Mouse (Mus musculus): ENCODE data around the gene Sec11a. TPM values are rescaled to one million over a fixed set of nuclear protein-coding genes. Genes with fewer than 3 reads are reported as not detected.

The Sec11a gene
- polyA plus RNA-seq, 1 experiment from 2014 or later: 82.0 TPM

GRCm38 (mm10) chr7:80860227-80860626 is 87.4 kb downstream of the Sec11a start:
- DNase-seq: peak; percentile 66
- Histone ChIP-seq H3K27me3 (ENCODE audit: insufficient read depth, low read length) (no peaks in the 10 kb centered on the region), H3K27ac (ENCODE audit: low read depth) (no peak overlapping the region), H3K4me1 (ENCODE audit: insufficient read depth) (peaks cover 19% of the 10 kb centered on the region), H3K9me3 (ENCODE audit: low read length) (no peaks in the 10 kb centered on the region), H3K4me2 (ENCODE audit: low read depth, low read length) (peak overlapping the region; percentile 78), H3K9ac (replicated peaks) (0 out of 2 replicates have a peak overlapping the region, but pooled peaks have one; percentile 77), H3K4me3 (ENCODE audit: low read depth, low read length) (peak overlapping the region; percentile 81), H3K36me3 (replicated peaks; ENCODE audit: insufficient read depth, low read length) (no peaks in the 10 kb centered on the region)
- under 1% methylated on average over 13 of the region's 13 CpGs for WGBS (ENCODE audit: insufficient replicate concordance)
- TF ChIP-seq EP300 (IDR thresholded peaks at IDR 0.05; ENCODE audit: low read depth): no peak
- TF ChIP-seq CTCF (IDR thresholded peaks at IDR 0.05; ENCODE audit: low read depth): no peak
- peak; percentile 10; the same call in 1 of the 2 replicates for ATAC-seq

DNA sequence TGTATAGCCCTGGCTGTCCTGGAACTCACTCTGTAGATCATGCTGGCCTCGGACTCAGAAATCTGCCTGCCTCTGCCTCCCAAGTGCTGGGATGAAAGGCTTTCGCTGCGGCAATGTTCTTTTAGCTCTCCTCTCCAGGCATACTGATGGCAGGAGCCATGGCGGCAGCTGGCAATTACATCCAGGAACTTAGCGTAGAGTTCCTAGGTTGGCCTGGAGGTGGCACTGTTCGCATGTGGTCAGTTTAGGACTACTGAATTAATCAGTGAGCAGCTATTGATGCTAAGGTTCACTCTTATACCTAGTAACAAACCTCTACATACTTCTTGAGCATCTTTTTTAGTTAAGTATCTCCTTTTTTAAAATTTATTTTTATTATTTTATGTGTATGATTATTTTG is 90.4 kb downstream of the Sec11a start:
- WGBS (ENCODE audit: insufficient replicate concordance): 13% methylated on average over 6 of the region's 6 CpGs
- no peaks in the 10 kb centered on the region for H3K36me3 ChIP-seq (replicated peaks; ENCODE audit: insufficient read depth, low read length)
- no peaks in the 10 kb centered on the region for H3K9me3 ChIP-seq (ENCODE audit: low read length)
- TF ChIP-seq CTCF (IDR thresholded peaks at IDR 0.05; ENCODE audit: low read depth) (peak; percentile 92), EP300 (IDR thresholded peaks at IDR 0.05; ENCODE audit: low read depth) (no peak)
- H3K27me3 ChIP-seq (ENCODE audit: insufficient read depth, low read length): no peaks in the 10 kb centered on the region
- H3K27ac ChIP-seq (ENCODE audit: low read depth): no peak overlapping the region
- no peak overlapping the region for H3K4me3 ChIP-seq (ENCODE audit: low read depth, low read length)
- no peak overlapping the region for H3K4me2 ChIP-seq (ENCODE audit: low read depth, low read length)
- ATAC-seq (no peak), DNase-seq (peak; percentile 81)
- no peak overlapping the region for H3K9ac ChIP-seq (replicated peaks)
- peaks cover 10% of the 10 kb centered on the region for H3K4me1 ChIP-seq (ENCODE audit: insufficient read depth)

GRCm38 (mm10) chr7:80855316-80855715 is 92.3 kb downstream of the Sec11a start:
- ATAC-seq: no peak
- Histone ChIP-seq H3K4me3 (ENCODE audit: low read depth, low read length) (no peak overlapping the region), H3K9me3 (ENCODE audit: low read length) (no peaks in the 10 kb centered on the region), H3K9ac (replicated peaks) (no peak overlapping the region), H3K4me1 (ENCODE audit: insufficient read depth) (peaks cover 3% of the 10 kb centered on the region; the same call in 1 of the 2 replicates), H3K27ac (ENCODE audit: low read depth) (no peak overlapping the region), H3K4me2 (ENCODE audit: low read depth, low read length) (no peak overlapping the region), H3K27me3 (ENCODE audit: insufficient read depth, low read length) (no peaks in the 10 kb centered on the region), H3K36me3 (replicated peaks; ENCODE audit: insufficient read depth, low read length) (no peaks in the 10 kb centered on the region)
- no peak for DNase-seq
- TF ChIP-seq EP300 (IDR thresholded peaks at IDR 0.05; ENCODE audit: low read depth) (no peak), CTCF (IDR thresholded peaks at IDR 0.05; ENCODE audit: low read depth) (no peak)

Other genes with a start within 250 kb of the Sec11a start
- 10.8 and 13.6 TPM in 2 replicates for gene Iqgap1, start 121.8 kb downstream of the Sec11a start, polyA plus RNA-seq (2015; fragmentation: Nextera tagmentation; extraction: Ambion mirVana)
- gene Zscan2, start 86.9 kb downstream of the Sec11a start, polyA plus RNA-seq (2015; fragmentation: Nextera tagmentation; extraction: Ambion mirVana): 0.43 and 0.47 TPM in 2 replicates
- 10.1 and 13.6 TPM in 2 replicates for gene Wdr73, start 46.5 kb downstream of the Sec11a start, polyA plus RNA-seq (2015; fragmentation: Nextera tagmentation; extraction: Ambion mirVana)
- gene Nmb, start 42.7 kb downstream of the Sec11a start, polyA plus RNA-seq (2015; fragmentation: Nextera tagmentation; extraction: Ambion mirVana): 1.4 and 1.7 TPM in 2 replicates
- gene Zfp592, start 45.9 kb upstream of the Sec11a start, polyA plus RNA-seq (2015; fragmentation: Nextera tagmentation; extraction: Ambion mirVana): 3.1 and 4.3 TPM in 2 replicates
- gene Alpk3, start 109.8 kb upstream of the Sec11a start, polyA plus RNA-seq (2015; fragmentation: Nextera tagmentation; extraction: Ambion mirVana): 0.08 and 0.26 TPM in 2 replicates
- 0.09 and 0.11 TPM in 2 replicates for gene Slc28a1, start 167.0 kb upstream of the Sec11a start, polyA plus RNA-seq (2015; fragmentation: Nextera tagmentation; extraction: Ambion mirVana)